Mouse (Mus musculus): ENCODE data around the gene Tsg101.
"Not testable (repeated sequence)": the region's sequence is repeated elsewhere in the genome, so short reads cannot be mapped to it uniquely, and the experiment has no call there.

Tsg101 gene

GRCm38 (mm10) chr7:46919551-46920176 is at the start of gene Tsg101:
Tsg101 (minus strand) TSS chr7:46919969.
- peak; percentile 95 to 97 for DNase-seq

GRCm38 (mm10) chr7:46964070-46964469 is 44.3 kb upstream of the Tsg101 start:
- no peak for DNase-seq

DNA sequence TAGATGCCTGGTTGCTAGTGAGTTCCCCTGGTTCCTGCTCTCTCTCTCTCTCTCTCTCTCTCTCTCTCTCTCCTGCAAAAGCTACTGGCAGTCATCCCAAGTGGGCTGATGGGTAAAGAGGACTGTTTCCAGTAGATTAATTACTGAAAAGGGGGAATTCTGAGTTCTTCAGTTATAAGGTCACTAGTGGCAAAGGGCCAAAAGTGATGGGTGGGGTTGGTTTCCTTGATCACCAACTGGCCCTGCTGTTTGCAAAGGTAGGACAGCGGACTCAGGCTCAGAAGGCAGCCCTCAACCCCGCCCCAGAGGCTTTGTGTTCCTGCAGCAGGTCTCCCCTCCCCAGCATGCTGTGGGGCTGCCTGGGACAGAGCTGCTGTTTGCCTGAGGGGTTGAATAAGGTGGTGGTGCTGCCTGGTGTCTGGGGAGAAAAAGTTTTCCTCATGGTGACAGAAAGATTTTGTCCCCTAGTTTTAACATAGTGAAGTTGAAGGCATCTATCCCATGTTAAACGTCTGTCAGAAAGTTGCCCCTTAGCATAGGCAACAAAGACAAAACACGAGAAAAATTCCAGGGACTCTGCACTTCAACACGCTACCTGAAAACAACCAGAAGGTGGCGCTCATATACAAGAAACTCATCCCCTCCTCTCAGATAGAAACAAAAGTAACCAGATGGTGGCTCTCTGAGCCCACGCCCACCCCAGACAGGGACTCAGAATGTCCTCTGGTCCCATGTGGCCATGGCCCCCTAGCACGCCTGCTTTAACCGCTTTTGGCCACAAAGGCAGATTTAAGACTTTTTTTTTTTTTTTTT is 43.2 kb upstream of the Tsg101 start:
- DNase-seq: peak; percentile 74

DNA sequence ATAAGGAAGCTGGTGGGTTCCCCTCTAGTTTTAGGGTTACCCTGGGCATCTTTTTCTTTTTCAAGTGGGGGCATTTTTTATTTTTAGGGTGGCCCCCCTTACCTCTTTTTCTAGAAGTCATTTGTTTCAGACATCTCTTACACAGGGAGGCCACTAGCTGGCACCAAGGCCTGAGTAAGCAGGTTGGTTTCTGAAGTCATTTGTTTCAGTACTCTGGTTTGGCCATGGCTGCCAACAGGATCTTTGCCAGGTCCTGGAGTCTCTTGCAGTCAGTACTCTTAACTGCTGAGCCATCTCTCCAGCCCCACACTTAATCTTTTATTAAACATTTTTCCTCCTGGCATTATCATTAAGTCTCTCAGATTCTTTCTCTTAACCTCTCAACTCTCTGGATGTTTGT is 42.4 kb upstream of the Tsg101 start:
- DNase-seq: no peak

- DNase-seq: no peak
Measured at GRCm38 (mm10) chr7:46960991-46961390, 41.2 kb upstream of the Tsg101 start.

GRCm38 (mm10) chr7:46958853-46959252 is 39.1 kb upstream of the Tsg101 start:
- DNase-seq: no peak

DNA sequence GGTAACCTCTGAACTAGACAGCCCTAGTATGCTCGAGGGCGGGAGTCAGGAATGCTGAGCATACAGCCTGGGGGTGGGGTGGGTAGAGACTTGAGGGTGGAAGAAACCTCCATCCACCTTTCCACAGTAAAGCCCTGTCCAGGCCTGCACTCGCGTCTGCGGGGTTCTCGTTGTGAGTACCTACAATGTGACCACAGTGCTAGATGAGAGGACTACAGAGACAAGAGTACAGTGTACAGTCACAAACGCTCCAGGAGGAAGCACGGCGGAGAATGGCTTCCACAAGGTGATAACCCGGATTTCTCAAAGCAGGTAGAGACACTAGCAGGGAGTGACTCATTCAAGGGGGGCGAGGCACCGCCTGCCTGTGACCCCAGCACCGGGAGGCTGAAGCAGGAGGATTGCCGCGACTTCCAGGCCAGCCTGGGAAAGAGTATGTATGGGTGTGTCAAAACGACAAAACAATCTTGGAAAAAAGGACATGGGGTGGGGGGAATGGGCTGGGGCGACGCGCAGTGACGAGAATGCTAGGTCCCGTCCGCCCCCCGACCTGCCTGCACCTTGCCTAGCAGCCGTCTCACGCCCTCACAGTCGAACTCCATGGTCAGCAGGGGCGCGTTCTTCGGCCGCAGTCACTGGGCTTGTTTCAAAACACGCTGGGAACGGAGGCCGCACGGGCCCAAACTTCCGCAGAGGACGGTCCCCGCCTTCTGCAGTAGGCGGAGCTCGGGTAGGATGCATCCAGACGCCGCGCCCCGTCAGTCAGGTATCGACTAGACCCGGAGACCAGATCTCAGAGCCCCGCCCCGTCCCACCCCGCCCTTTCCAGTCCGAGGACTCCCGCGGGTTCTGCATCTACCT is 38.3 kb upstream of the Tsg101 start, which contains the start of gene Uevld:
Gene Uevld, minus strand, starts transcription at position 697 of the 861 bp plus-strand sequence.
- peak; percentile 79 to 80 for DNase-seq

DNA sequence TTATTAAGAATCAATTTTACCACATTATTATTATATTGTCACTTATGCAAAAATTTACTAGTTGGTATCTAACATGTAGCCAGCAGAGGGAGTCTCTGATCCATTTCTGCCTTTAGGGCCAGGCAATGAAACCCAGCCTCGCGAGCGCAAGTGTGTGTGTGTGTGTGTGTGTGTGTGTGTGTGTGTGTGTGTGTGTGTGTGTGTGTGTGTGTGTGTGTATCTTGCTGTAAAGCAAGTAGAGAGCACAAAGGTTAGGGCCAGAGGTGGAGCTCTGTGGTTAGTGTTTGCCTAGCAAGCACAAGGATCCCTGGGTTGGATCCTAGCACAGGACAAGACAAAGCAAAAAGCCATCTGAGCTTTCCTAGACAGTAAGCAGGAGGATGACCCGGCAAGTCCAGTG is 16.1 kb upstream of the Tsg101 start:
- peak; percentile 37 to 47 for DNase-seq

DNA sequence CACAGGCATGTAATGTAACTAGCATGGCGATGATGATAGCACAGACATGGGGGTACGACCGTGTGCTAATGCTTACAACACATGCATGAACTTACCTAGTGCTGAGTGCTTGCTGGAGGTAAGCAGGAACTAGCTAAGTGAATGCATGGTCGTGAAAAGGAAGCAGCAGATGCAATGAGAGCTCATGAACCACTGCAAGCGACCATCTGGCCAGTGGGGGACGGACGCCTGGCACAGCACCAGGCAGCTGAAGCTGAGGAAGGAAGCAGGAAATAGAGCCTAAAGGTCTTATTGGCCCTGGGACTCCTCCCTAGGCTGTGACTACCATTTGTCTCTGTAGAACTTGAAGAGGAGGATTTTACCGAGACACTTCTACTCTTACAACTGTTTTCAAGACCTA is 15.0 kb upstream of the Tsg101 start:
- DNase-seq: no peak

DNA sequence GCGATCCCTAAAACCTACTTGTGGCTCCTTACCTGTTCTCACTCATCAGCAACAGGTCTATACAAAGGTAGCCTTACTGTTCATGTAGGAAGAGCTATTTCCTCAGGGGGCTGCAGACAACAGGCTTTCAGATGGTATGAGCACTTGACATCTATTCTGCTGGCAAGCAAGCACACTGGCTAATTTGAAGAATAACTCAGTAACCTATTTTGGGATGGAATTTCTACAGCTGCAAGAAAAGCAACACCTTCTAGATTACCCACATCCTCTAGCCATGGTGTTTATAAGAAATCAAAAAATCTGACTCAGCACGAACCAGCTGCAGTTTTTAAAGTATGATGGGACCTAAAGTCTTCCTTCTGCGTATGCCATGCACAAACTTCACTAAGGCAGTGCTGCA is 11.6 kb upstream of the Tsg101 start:
- DNase-seq: no peak

DNA sequence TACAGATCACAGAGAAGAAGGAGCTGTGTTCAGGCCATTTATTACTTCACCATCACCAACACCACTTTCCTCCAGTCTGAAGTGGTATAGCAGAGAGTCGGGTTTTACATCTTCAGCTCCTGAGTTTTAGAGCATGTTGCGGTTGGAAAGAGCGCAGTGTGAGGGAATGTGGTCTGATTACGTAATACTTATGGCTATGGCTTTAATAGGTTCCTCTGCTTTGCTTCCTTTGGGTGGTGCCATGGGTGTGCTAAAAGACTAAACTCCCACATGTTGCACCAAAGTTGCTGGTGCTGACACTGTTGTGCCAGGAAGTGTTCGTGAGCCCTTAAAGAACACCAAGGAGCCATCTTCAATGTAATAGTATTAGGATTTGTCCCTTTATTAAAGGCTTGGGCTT is 8.5 kb upstream of the Tsg101 start:
- DNase-seq: no peak

GRCm38 (mm10) chr7:46922075-46922474 is 2.3 kb upstream of the Tsg101 start:
- no peak for DNase-seq

GRCm38 (mm10) chr7:46918678-46919371 is 944 bp downstream of the Tsg101 start:
- DNase-seq: peak; percentile 13

- DNase-seq: no peak
Measured at GRCm38 (mm10) chr7:46916376-46916775, 3.4 kb downstream of the Tsg101 start.

DNA sequence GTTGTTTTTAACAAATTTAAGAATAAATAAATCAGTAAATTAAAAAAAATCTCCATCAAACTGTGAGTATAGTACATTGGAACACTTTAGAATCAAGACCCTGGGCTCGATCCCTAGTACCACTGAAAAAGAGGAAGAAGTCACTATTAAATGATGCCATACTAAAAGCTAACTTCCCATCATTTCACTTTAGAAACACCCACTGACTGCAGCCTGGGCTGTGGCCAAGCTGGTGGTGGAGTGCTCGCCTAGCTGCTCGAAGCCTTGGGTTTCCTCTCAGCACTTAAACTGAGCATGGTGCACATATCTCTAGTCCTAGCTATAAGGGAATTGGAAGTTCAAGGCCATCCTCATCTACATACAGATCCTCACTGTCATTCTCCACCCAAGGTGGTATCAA is 8.5 kb downstream of the Tsg101 start:
- no peak for DNase-seq

GRCm38 (mm10) chr7:46899343-46899742 is 20.4 kb downstream of the Tsg101 start:
- no peak for DNase-seq

DNA sequence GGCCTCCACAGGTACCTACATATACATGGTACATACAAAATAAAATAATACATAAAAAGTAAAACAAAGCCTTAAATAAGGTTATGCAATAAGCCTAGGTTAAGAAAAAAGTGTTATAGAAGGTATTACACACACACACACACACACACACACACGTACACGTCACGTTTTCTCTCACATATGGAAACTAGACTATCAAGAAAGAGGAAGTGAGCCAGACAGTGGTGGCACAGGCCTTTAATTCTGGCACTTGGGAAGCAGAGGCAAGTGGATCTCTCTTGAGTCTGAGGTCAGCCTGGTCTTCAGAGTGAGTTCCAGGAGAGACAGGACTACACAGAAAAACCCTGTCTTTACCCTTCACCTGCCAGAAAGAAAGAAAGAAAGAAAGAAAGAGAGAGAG is 24.3 kb downstream of the Tsg101 start:
- DNase-seq: peak; percentile 53 to 57

GRCm38 (mm10) chr7:46883304-46883703 is 36.5 kb downstream of the Tsg101 start:
- DNase-seq: no peak

GRCm38 (mm10) chr7:46881941-46882340 is 37.8 kb downstream of the Tsg101 start:
- DNase-seq: not testable (repeated sequence)

DNA sequence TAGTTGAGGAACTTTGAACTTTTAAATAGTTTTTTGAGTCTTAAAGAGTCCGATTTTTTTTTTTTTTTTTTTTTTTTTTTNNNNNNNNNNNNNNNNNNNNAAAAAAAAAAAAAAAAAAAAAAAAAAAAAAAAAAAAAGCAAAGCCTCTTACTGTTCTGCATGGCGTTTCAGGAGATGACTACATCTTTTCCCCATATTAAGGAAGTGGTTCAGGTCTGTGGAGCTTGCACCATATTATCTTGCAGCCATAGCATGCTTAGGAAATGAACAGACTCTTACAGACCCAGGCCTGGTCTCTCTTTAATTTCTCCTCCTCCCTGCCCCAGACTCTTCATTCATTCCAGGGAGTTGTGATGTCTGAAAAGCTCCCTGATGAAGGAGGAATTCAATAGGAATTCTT is 38.8 kb downstream of the Tsg101 start:
- DNase-seq: no peak

- no peak for DNase-seq
Measured at GRCm38 (mm10) chr7:46879851-46880250, 39.9 kb downstream of the Tsg101 start.

DNA sequence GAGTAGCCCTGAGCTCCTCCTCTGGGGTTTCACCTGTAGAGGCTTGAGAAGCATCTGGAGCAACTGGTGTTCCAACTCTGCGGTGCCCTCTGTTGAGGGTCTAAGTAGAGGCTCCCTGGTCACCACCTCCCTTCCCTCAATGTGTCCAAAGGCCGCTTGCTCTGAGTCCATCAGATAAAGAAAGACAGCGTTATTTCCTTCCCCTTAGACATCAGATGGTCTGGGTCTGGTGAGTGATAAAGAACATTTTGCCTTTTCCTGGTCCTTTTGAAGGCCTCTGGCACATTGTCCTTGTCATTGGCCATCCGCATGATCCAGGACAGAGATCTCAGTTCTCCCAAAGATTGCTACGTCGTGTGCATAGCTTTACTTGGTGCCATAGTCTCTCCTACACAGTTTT is 42.5 kb downstream of the Tsg101 start:
- DNase-seq: no peak

- no peak for DNase-seq
Measured at GRCm38 (mm10) chr7:46876841-46877240, 42.9 kb downstream of the Tsg101 start.
